In genomic region chr1:91397927-91398259, GRCm38 (mm10) we compare ENCODE assay signal across 8 mouse cellular contexts. TPM values are rescaled to one million over a fixed set of nuclear protein-coding genes. Genes with fewer than 3 reads are reported as not detected.
A peak's percentile ranks its signal among the peaks of the same experiment; 100 is the strongest.
DNase-seq lines count a peak whose midpoint lies in the region; ATAC-seq and TF ChIP-seq lines count a peak whose summit lies in the region.

No protein-coding gene starts in this region.

- peak overlapping the region; percentile 93 for H3K4me3 ChIP-seq in heart, embryonic 11.5 days (ENCODE audit: low read depth, low read length)
- H3K4me3 ChIP-seq in MEL (ENCODE audit: control insufficient read depth in 1 of 2, insufficient read depth in 1 of 2, low read depth in 2 of 2, low read length in 2 of 2) = peak overlapping the region; percentile 92 to 97
- peak overlapping the region; percentile 86 for H3K4me3 ChIP-seq in forebrain, embryonic 13.5 days
- peak overlapping the region; percentile 81 for H3K4me3 ChIP-seq in limb, embryonic 13.5 days
- peak overlapping the region; percentile 95 for H3K4me3 ChIP-seq in neural tube, embryonic 14.5 days (ENCODE audit: low read depth, low read length)

- ATAC-seq in heart, embryonic 11.5 days (replicated peaks; ENCODE audit: insufficient number of reproducible peaks, low FRiP score, low TSS enrichment) = no peak
- ATAC-seq in forebrain, embryonic 13.5 days = no peak
- ATAC-seq in limb, embryonic 13.5 days (ENCODE audit: low FRiP score, low read depth) = no peak
- ATAC-seq in neural tube, embryonic 14.5 days (ENCODE audit: low read depth) = no peak; the same call in 1 of the 2 replicates

- no peaks in the 10 kb centered on the region for H3K9me3 ChIP-seq in heart, embryonic 11.5 days (replicated peaks; ENCODE audit: control insufficient read depth, low read length)
- H3K9me3 ChIP-seq in MEL (replicated peaks; ENCODE audit: insufficient read depth, low read length) = no peaks in the 10 kb centered on the region
- H3K9me3 ChIP-seq in forebrain, embryonic 13.5 days (replicated peaks) = no peaks in the 10 kb centered on the region
- H3K9me3 ChIP-seq in limb, embryonic 13.5 days = no peaks in the 10 kb centered on the region
- H3K9me3 ChIP-seq in neural tube, embryonic 14.5 days (ENCODE audit: control insufficient read depth, low read length) = no peaks in the 10 kb centered on the region

- intact Hi-C loops in heart, postnatal 14 days (cut with DNase I) = no loop called here

- H3K4me2 ChIP-seq in heart, embryonic 11.5 days = peak overlapping the region; percentile 95
- peak overlapping the region; percentile 96 for H3K4me2 ChIP-seq in forebrain, embryonic 13.5 days
- H3K4me2 ChIP-seq in limb, embryonic 13.5 days (replicated peaks) = peak overlapping the region; percentile 94
- H3K4me2 ChIP-seq in neural tube, embryonic 14.5 days (ENCODE audit: low read depth, low read length) = peak overlapping the region; percentile 95

- peak overlapping the region; percentile 95 for H3K9ac ChIP-seq in heart, embryonic 11.5 days (ENCODE audit: low read depth, low read length)
- H3K9ac ChIP-seq in MEL (ENCODE audit: control insufficient read depth, low read depth, low read length, poor library complexity, severe bottlenecking) = peak overlapping the region; percentile 88
- peak overlapping the region; percentile 89 for H3K9ac ChIP-seq in forebrain, embryonic 13.5 days
- peak overlapping the region; percentile 91 for H3K9ac ChIP-seq in limb, embryonic 13.5 days
- H3K9ac ChIP-seq in neural tube, embryonic 14.5 days (replicated peaks; ENCODE audit: low read depth, low read length) = peak overlapping the region; percentile 84

- TF ChIP-seq RAD21 in MEL (IDR thresholded peaks at IDR 0.05; ENCODE audit: low read depth, low read length) = no peak

- peaks cover 2% of the 10 kb centered on the region; the same call in 1 of the 2 replicates for H3K36me3 ChIP-seq in heart, embryonic 11.5 days (ENCODE audit: control insufficient read depth, insufficient read depth, low read length)
- peaks cover 25 to 26% of the 10 kb centered on the region in 2 experiments for H3K36me3 ChIP-seq in MEL (ENCODE audit: control insufficient read depth in 1 of 2, insufficient read depth in 2 of 2, low read length in 2 of 2)
- H3K36me3 ChIP-seq in forebrain, embryonic 13.5 days (ENCODE audit: poor library complexity, severe bottlenecking) = peaks cover 27% of the 10 kb centered on the region
- H3K36me3 ChIP-seq in limb, embryonic 13.5 days = peaks cover 25% of the 10 kb centered on the region
- no peaks in the 10 kb centered on the region; the same call in 1 of the 2 replicates for H3K36me3 ChIP-seq in neural tube, embryonic 14.5 days (ENCODE audit: control insufficient read depth, insufficient read depth, low read length)

- no peak for TF ChIP-seq CTCF in MEL (IDR thresholded peaks at IDR 0.05 in 2 of 3, conservative IDR thresholded peaks at IDR 0.05 in 1 of 3; ENCODE audit: control insufficient read depth in 1 of 3, insufficient read depth in 1 of 3, low read depth in 2 of 3, low read length in 3 of 3, poor library complexity in 1 of 3, severe bottlenecking in 1 of 3)

- WGBS in heart, embryonic 11.5 days (ENCODE audit: insufficient replicate concordance) = under 1% methylated on average over 12 of the region's 12 CpGs
- 2% methylated on average over 12 of the region's 12 CpGs for WGBS in forebrain, embryonic 13.5 days
- 2% methylated on average over 12 of the region's 12 CpGs for WGBS in limb, embryonic 13.5 days
- 1% methylated on average over 12 of the region's 12 CpGs for WGBS in neural tube, embryonic 14.5 days

- TF ChIP-seq EP300 in MEL (IDR thresholded peaks at IDR 0.05; ENCODE audit: low read depth in 1 of 2, low read length in 2 of 2) = no peak

- no peak for DNase-seq in heart, postnatal 14 days
- DNase-seq in MEL (ENCODE audit: low read depth, low spot score) = no peak
- DNase-seq in adrenal gland, postnatal 25 days = no peak
- no peak for DNase-seq in thymus, postnatal 14 days

- peaks cover 11% of the 10 kb centered on the region for H3K4me1 ChIP-seq in heart, embryonic 11.5 days (ENCODE audit: control insufficient read depth, insufficient read depth, low read length)
- H3K4me1 ChIP-seq in MEL (ENCODE audit: control insufficient read depth in 1 of 2, insufficient read depth in 2 of 2, low read length in 2 of 2) = peaks cover 11 to 14% of the 10 kb centered on the region in 2 experiments
- H3K4me1 ChIP-seq in forebrain, embryonic 13.5 days = peaks cover 29% of the 10 kb centered on the region
- H3K4me1 ChIP-seq in limb, embryonic 13.5 days = peaks cover 17% of the 10 kb centered on the region
- H3K4me1 ChIP-seq in neural tube, embryonic 14.5 days (ENCODE audit: control insufficient read depth, insufficient read depth, low read length) = peaks cover 17% of the 10 kb centered on the region

- peak overlapping the region; percentile 82 for H3K27ac ChIP-seq in heart, embryonic 11.5 days (ENCODE audit: low read depth, low read length)
- peak overlapping the region; percentile 51 for H3K27ac ChIP-seq in MEL (ENCODE audit: control insufficient read depth, low read depth, low read length)
- H3K27ac ChIP-seq in forebrain, embryonic 13.5 days = peak overlapping the region; percentile 84
- H3K27ac ChIP-seq in limb, embryonic 13.5 days = peak overlapping the region; percentile 83; the same call in 1 of the 2 replicates
- peak overlapping the region; percentile 88 for H3K27ac ChIP-seq in neural tube, embryonic 14.5 days (ENCODE audit: low read depth, low read length)

- TF ChIP-seq POLR2A in MEL (IDR thresholded peaks at IDR 0.05; ENCODE audit: control insufficient read depth in 1 of 2, insufficient read depth in 1 of 2, low read depth in 1 of 2, low read length in 2 of 2, poor library complexity in 1 of 2) = no peak

- H3K27me3 ChIP-seq in heart, embryonic 11.5 days (ENCODE audit: control insufficient read depth, insufficient read depth, low read length) = no peaks in the 10 kb centered on the region
- no peaks in the 10 kb centered on the region for H3K27me3 ChIP-seq in MEL (ENCODE audit: control insufficient read depth in 1 of 2, insufficient read depth in 2 of 2, low read length in 2 of 2)
- no peaks in the 10 kb centered on the region for H3K27me3 ChIP-seq in forebrain, embryonic 13.5 days
- no peaks in the 10 kb centered on the region for H3K27me3 ChIP-seq in limb, embryonic 13.5 days
- no peaks in the 10 kb centered on the region for H3K27me3 ChIP-seq in neural tube, embryonic 14.5 days (ENCODE audit: control insufficient read depth, insufficient read depth, low read length)

- peaks cover 44% of the 10 kb centered on the region for H3K79me2 ChIP-seq in MEL (ENCODE audit: control insufficient read depth, insufficient read depth, low read length, poor library complexity)

TF ChIP-seq in MEL, 35 proteins besides CTCF, POLR2A, EP300 and RAD21 (continues in another document):
- TF ChIP-seq MAFK (IDR thresholded peaks at IDR 0.05; ENCODE audit: borderline replicate concordance, low read depth, low read length) (no peak), HCFC1 (IDR thresholded peaks at IDR 0.05; ENCODE audit: low read depth, low read length) (no peak)

RNA-seq across cellular contexts. Expression of gene Ilkap, which starts 0.7 kb away (rescaled TPM):
- polyA plus RNA-seq in heart, embryonic 11.5 days (2014; fragmentation: Nextera tagmentation; extraction: Ambion mirVana) = 110 and 122 TPM in 2 replicates
- 10 to 100 TPM; 45.4 to 46.7 TPM for total RNA-seq in heart, postnatal 14 days (2021)
- total RNA-seq in MEL (2012; rRNA removed) = 110 and 131 TPM in 2 replicates
- 100 to 1,000 TPM in 1 of 2 experiments, not detected in 1; 145 TPM for polyA plus RNA-seq in MEL (2012; ENCODE audit: insufficient read depth in 1 of 2, insufficient read length in 2 of 2, low read depth in 1 of 2, low replicate concordance in 2 of 2, missing spikeins in 1 of 2)
- polyA plus RNA-seq in forebrain, embryonic 13.5 days (2015; fragmentation: Nextera tagmentation; extraction: Ambion mirVana) = 162 and 181 TPM in 2 replicates
- 163 and 172 TPM in 2 replicates for polyA plus RNA-seq in limb, embryonic 13.5 days (2015; fragmentation: Nextera tagmentation; extraction: Ambion mirVana)
- polyA plus RNA-seq in neural tube, embryonic 14.5 days (2014; fragmentation: Nextera tagmentation; extraction: Ambion mirVana) = 145 and 150 TPM in 2 replicates
- 108 and 115 TPM in 2 replicates for total RNA-seq in adrenal gland, postnatal 25 days (2021)

RNA-seq across cellular contexts. Expression of gene Hes6, which starts 15.9 kb away (rescaled TPM):
- polyA plus RNA-seq in heart, embryonic 11.5 days (2014; fragmentation: Nextera tagmentation; extraction: Ambion mirVana) = 55.2 and 55.7 TPM in 2 replicates
- 10 to 100 TPM; 16.8 to 20.1 TPM for total RNA-seq in heart, postnatal 14 days (2021)
- 33.8 and 38.8 TPM in 2 replicates for total RNA-seq in MEL (2012; rRNA removed)
- polyA plus RNA-seq in MEL (2012; ENCODE audit: insufficient read depth in 1 of 2, insufficient read length in 2 of 2, low read depth in 1 of 2, low replicate concordance in 2 of 2, missing spikeins in 1 of 2) = 10 to 100 TPM in 1 of 2 experiments, not detected in 1; 47.9 TPM
- 314 and 322 TPM in 2 replicates for polyA plus RNA-seq in forebrain, embryonic 13.5 days (2015; fragmentation: Nextera tagmentation; extraction: Ambion mirVana)
- 114 and 117 TPM in 2 replicates for polyA plus RNA-seq in limb, embryonic 13.5 days (2015; fragmentation: Nextera tagmentation; extraction: Ambion mirVana)
- 100 and 101 TPM in 2 replicates for polyA plus RNA-seq in neural tube, embryonic 14.5 days (2014; fragmentation: Nextera tagmentation; extraction: Ambion mirVana)
- total RNA-seq in adrenal gland, postnatal 25 days (2021) = 160 and 211 TPM in 2 replicates

RNA-seq across cellular contexts. Expression of gene Erfe, which starts 31.7 kb away (rescaled TPM):
- 0.90 and 2.4 TPM in 2 replicates for polyA plus RNA-seq in heart, embryonic 11.5 days (2014; fragmentation: Nextera tagmentation; extraction: Ambion mirVana)
- total RNA-seq in heart, postnatal 14 days (2021) = under 1 TPM; 0.15 to 0.41 TPM
- total RNA-seq in MEL (2012; rRNA removed) = 4.6 and 5.5 TPM in 2 replicates
- polyA plus RNA-seq in MEL (2012; ENCODE audit: insufficient read depth in 1 of 2, insufficient read length in 2 of 2, low read depth in 1 of 2, low replicate concordance in 2 of 2, missing spikeins in 1 of 2) = 1 to 10 TPM in 1 of 2 experiments, not detected in 1; 9.1 TPM
- polyA plus RNA-seq in forebrain, embryonic 13.5 days (2015; fragmentation: Nextera tagmentation; extraction: Ambion mirVana) = 0.54 and 0.67 TPM in 2 replicates
- polyA plus RNA-seq in limb, embryonic 13.5 days (2015; fragmentation: Nextera tagmentation; extraction: Ambion mirVana) = 2.0 and 2.1 TPM in 2 replicates
- 0.17 TPM in 1 of 2 replicates, not detected in the other for polyA plus RNA-seq in neural tube, embryonic 14.5 days (2014; fragmentation: Nextera tagmentation; extraction: Ambion mirVana)
- 2.7 and 5.9 TPM in 2 replicates for total RNA-seq in adrenal gland, postnatal 25 days (2021)

RNA-seq across cellular contexts. Expression of gene Klhl30, which starts 47.1 kb away (rescaled TPM):
- 45.8 and 49.7 TPM in 2 replicates for polyA plus RNA-seq in heart, embryonic 11.5 days (2014; fragmentation: Nextera tagmentation; extraction: Ambion mirVana)
- 10 to 100 TPM; 43.9 to 47.6 TPM for total RNA-seq in heart, postnatal 14 days (2021)
- not detected in 2 replicates for total RNA-seq in MEL (2012; rRNA removed)
- not detected for polyA plus RNA-seq in MEL (2012; ENCODE audit: insufficient read depth in 1 of 2, insufficient read length in 2 of 2, low read depth in 1 of 2, low replicate concordance in 2 of 2, missing spikeins in 1 of 2)
- polyA plus RNA-seq in forebrain, embryonic 13.5 days (2015; fragmentation: Nextera tagmentation; extraction: Ambion mirVana) = 0.05 TPM in 1 of 2 replicates, not detected in the other
- polyA plus RNA-seq in limb, embryonic 13.5 days (2015; fragmentation: Nextera tagmentation; extraction: Ambion mirVana) = 1.6 and 1.8 TPM in 2 replicates
- polyA plus RNA-seq in neural tube, embryonic 14.5 days (2014; fragmentation: Nextera tagmentation; extraction: Ambion mirVana) = 0.17 TPM in 1 of 2 replicates, not detected in the other
- total RNA-seq in adrenal gland, postnatal 25 days (2021) = 0.46 and 0.48 TPM in 2 replicates
